Mouse (Mus musculus): ENCODE data around the gene Ret.
A peak's percentile ranks its signal among the peaks of the same experiment; 100 is the strongest.

The Ret gene

DNA sequence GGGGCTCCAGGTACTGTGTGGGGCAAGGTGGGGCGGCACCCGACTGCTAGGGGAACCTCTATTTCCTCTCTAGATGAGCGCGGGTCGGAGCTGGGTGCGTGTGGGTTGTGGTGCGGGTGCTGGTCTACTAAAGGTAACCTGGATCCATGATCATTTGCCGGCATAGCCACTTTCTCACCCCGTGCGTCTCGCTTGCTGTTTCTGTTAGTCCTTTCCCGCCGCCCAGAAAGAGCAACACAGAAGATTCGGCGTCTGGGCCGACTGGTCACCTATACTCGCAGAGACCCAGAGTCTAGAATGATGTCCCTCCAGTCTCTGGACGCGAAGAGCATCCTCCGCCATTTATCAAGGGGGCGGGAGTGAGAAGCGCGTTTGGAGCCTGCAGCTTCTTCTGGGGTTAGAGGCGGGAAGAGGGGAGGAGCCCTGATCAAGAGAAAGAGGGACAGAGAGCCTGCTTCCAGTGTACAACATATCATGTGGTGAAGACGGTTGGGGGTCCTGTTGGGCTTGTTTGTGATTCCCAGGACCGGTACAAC lies at the start of gene Ret:
TSS of gene Ret (minus strand) at position 279 of the 536 bp plus-strand sequence.
- DNase-seq: no peak

DNA sequence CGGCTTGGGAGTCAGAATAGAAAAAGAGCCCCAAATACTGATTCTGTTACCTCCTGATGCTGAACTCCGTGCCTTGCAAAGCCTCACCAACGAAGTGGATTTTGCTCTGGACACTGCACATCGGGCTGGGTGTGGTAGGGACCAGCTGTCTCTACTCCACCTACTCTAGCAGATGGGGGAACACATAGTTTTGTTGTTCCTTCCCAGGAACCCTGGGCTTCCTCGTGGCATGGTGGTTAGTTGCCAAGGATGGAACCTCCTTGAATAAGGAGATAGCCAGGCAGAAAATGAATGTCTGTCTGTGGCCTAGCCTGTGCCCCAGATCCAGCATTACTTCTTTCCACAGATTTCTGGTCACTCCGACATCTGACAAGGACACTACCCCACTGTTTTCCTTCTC lies 49.6 kb upstream of the Ret start:
- no peak for DNase-seq

DNA sequence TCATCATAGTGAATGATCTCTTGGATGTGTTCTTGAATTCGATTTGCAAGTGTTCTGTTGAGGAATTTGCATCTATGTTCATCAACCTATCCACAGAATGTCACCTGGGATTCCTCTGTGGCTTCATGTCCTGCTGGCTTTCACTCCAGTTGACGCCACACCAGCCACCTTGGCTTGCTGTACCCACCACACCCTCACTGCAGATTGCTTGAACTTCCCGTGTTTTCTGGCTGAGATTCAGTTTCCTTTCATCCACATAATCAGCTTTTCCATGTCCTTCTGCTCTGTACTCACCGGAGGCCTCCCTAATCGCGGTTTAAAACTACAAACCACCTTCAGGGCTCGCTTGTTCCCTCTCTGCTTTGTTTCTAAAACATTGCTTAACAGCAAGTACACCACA lies 46.6 kb upstream of the Ret start:
- DNase-seq: no peak

DNA sequence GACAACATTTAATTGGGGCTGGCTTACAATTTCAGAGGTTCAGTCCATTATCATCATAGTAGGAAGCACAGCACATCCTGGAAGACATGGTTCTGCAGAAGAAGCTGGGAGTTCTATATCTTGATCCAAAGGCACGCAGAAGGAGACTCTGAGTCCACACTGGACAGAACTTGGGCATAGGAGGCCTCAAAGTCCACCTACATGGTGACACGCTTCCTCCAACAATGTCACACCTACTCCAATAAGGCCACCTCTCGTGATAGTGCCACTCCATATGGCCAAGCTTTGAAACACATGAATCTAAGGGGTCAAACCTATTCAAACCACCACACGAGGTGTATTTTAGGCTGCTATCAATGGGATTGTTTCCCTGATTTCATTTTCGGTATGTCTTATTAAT lies 45.4 kb upstream of the Ret start:
- DNase-seq: no peak

DNA sequence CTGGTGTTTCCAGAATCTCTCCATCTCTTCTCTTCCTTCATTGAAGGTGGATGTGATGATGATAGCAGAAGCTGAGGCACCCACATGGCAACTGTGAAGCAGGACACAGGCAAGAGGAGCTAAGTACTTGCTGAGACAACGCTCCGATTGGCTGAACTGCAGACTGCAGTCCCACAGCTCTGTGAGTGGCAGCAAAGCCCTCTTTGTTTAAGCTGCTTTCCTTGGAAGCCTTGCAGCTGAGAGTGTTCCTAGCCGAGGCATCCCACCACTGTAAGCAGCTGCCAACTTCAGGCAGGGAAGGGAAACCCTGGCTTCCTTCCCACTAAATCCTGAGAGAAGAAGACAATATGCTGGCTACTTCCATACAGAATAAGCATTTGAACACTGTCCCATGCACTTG lies 28.6 kb upstream of the Ret start:
- DNase-seq: no peak

DNA sequence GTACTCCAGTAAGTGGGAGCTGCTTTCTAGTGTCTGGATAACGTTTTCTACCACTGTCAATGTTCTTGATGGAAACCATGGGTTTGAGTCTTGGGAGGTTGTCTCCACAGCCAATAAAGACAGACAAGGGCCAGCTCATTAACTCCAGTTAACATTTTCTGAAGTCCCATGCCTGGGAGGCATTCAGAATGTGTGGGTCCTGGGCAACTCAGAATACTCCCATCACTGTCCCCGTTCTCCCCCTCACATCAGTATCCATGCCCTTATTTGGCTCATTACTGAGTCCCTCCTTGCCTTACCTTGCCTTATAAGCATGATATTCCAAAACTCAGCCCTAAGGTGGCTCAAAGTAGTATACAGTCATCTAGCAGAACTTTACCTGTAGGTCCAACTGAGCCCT lies 25.0 kb upstream of the Ret start:
- DNase-seq: no peak

DNA sequence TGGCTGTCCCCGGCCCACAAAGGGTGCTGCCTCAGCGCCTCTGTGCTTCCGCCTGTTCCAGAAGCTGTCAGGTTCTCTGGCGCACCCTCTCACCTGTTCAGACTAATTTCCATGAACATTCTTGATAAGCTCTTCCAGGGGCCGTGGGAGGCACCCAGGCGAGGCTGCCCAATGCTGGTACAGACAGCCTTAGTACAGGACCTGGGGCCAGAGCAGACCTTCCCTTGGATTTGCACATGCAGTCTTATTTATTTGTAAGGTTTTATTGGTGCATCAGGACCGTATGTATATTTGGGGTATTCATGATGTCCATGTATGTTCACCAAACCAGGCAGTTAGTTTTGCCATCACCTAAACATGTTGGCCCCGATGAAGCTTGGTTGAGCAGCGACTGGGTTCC lies 18.2 kb upstream of the Ret start:
- no peak for DNase-seq

DNA sequence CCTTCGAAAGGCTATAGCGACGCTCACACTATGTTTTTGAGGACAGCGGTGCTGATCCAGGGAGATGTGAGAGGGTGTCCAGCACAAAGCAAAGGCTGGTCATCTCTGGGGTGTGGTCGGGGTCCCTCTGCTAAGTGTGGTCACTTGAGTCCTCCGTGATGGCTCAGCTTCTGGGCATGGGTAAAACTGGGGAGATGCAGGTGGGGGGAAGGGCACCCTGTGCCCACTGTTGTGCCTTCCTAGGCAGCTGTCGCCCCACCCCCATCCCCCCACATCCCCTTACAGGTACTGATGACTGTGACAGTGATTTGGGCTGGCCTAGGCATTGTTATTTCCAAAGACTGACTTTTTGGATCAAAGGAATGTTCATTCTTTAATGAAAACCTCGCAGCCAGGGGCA lies 10.8 kb upstream of the Ret start:
- no peak for DNase-seq

DNA sequence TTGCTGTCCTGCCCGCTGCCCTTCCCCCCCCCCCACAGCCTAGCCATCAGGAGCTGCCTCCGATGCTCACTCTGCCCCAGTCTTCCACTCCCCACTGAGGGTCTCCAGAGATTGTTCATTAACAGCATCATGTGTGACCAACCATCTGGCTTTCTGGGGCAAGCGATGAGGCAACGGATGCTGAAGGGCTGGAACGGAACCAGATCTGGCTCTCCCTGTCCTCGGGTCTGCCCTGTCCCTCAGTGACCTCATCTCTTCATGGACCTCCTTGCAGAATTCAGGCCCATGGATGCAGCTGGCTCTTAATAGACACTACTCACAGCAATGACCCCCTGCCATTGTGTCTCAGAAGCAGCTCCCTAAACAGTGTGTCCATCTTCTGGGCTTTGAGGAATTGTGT lies 8.9 kb upstream of the Ret start:
- no peak for DNase-seq

DNA sequence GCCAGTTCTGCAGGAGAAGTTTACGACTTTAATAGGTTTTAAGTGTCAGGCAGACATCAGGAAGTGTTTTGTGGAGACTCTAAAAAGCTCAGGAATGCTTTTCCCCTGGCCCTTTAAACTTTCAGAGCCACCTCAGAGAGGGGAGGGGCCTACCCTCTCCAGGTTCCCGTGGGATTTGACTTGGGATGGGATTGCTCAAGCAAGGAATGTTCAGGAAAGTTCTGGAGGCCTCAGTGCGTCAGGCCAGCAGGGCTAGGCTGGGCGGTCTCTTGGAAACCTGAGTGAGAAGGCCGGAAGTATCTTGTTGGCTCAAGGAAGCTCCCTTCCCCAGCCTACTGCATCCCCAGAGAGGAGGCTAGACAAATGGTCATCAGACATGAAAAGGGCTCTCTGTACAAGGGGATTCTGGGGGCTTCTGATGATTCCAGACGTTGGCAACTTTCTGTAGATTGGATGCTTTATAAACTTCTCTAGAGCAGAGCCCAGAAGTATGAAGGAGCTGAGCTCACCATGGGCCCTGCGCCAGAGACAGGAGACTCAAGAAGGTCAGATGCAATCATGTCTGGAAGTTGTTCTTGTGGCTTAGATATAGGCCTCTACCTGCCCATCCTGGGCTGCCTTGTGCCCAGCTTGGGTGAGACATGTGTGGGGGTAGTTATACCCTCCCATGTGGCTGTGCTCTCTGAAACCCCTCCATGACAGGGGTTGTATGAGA lies 7.8 kb upstream of the Ret start:
- no peak for DNase-seq

DNA sequence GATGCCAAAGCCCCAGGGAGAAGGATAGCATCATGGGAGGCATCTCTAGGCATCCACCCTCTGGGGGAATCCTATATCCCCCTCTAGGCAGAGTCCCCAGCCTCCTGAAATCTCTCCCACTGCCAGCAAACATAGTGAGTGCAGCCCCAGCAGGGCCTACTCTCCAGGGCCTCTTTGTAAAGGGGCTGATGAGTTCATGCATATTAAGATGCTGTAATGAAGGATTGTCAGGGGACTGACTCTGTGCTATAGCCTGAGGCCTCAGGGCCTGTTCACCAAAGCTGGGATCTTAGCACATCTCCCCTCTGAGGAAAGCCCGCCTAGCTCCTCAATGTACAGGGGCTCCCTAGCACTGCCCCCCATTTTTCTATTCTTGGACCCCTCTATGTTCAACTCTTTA lies 6.6 kb upstream of the Ret start:
- no peak for DNase-seq

DNA sequence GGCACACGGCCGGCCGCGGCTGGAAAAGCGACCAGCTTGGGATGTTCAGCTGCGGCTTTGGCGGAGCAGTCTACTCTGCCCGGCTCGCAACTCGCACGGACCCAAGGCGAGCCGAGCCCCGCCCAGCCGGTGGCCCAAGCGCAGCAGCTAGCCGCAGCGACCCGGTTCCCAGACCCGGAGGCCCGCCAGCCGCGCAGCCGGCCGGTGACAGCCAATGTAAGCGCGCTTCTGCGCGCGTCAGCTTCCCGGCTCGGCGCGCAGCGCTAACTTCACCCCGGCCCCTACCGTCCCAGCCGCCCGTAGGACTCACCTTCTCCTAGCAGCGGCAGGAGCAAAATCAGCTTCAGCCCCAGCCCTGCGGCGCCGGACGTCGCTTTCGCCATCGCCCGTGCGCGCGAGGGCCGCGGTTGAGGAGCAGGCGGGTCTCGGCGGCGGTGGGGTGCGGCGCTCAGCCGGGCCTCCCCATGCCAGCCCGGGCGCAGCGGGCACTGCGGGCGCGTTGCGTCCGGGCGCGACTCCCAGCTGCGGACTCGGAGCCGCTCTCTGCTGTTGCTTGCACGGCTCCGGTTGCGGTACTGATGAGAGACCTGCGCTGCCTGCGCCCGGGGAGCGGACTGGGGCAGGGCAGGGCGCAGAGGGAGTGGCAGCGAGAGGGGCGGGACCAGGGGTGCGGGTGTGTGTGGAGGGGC lies 623 bp downstream of the Ret start:
- DNase-seq: peak; percentile 49

DNA sequence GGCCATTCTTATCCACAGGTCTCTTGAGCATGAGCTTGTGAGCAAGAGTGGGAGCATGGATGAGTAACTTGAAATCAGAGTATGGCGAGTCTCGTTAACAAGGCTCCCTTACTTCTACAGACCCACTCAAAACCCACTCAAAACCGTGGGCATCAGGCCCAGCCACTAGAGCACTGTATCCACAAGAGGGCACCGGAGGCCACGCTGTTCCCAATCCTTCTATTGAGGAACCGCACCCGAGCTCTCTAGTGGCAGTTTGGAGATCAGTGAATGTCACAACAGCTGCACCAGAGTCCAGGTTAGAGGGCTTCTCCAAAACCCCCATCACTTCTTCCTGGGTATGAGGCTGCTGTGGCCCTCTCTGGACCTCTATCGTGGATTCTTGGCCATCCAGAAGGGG lies 2.4 kb downstream of the Ret start:
- peak; percentile 64 for DNase-seq

DNA sequence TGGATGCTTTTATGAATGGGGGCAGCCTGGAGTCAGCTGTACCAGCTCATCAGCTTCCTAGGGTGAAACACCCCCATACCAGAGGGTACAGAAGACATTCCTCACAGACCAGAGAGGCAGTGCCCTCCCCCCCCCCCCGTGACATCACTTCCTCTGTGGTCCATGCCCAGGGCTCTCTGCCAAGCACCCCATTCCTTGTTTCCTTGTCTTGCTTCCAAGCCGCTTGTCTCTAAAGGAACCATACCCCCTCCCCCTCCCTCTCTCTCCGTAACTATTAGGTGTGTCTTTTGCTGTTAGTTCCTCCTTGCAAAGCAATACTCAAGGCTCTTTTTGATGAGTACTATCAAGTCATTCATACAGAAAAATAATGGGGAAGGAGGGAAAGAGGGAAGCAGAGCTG lies 4.6 kb downstream of the Ret start:
- no peak for DNase-seq

DNA sequence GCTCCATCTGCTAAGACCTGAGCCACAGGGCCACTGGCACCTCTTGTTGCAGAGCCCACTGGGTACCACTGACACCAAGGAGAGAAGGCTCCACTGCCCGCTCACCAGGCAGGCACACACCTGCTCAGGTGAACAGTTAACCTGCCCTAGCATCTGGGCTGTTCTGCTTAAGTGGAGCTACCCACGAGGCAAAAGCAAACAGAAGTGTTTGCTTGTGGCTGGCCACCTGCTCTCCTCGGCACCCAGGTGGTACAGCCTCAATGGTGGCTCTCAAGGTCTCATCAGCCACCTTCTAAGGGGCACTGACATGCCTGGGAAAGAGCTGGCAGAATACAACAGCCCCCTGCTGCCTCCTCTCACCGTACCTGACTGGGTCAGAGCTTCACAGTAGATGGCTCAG lies 5.3 kb downstream of the Ret start:
- DNase-seq: no peak

DNA sequence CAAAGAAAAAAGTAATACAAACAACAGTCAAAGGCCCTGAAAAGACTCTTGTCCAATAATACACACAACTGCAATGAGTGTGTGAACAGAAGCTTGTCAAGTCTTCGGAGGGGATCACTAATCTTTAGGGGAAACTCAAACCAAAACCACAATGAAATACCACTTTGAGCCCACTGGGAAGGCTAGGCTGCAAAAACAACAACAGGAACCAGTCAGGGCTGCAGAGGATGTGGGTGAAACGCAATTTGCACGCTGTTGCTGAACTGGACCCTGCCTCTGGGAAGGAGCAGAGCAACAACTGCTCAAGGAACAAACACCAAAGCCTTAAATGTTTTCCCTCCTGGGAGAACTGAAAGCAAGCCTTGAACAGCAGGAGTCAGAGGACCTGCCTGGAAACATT lies 7.8 kb downstream of the Ret start:
- DNase-seq: no peak

DNA sequence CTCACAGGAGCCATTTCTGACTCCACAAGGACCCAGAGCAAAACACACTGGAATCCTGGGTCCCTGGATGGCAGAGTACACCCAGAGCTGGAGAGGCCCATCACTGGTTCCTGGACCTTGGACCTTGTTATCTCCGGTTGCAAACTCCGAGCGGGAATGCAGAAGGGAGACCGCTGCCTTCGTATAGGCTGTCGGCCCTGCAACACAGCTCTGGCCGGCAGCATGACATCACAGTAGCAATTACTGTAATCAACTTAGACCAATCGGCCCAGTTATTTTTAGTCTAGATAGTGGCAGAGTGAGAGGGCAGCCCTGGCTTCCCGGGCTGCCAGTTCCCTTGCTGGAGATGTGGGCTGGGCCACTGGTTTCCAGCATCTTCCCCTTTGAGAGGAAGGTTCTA lies 8.9 kb downstream of the Ret start:
- no peak for DNase-seq

DNA sequence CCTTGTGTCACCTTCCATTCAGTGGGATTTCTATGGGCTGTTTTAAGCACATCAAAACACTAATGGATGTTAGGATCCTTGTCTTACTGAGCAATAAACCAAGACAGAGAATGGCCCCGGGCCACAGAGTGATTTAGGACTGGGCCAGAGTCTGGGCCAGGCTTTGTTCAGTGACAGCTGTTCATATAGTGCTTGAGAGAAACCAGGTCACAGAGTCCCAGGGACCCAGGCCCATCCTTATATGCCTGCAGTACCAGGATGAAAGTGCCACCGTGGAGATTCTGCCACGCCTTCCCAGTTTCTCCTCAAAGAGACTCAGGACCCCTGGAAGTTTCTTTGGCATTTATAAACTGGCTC lies 10.3 kb downstream of the Ret start:
- no peak for DNase-seq

DNA sequence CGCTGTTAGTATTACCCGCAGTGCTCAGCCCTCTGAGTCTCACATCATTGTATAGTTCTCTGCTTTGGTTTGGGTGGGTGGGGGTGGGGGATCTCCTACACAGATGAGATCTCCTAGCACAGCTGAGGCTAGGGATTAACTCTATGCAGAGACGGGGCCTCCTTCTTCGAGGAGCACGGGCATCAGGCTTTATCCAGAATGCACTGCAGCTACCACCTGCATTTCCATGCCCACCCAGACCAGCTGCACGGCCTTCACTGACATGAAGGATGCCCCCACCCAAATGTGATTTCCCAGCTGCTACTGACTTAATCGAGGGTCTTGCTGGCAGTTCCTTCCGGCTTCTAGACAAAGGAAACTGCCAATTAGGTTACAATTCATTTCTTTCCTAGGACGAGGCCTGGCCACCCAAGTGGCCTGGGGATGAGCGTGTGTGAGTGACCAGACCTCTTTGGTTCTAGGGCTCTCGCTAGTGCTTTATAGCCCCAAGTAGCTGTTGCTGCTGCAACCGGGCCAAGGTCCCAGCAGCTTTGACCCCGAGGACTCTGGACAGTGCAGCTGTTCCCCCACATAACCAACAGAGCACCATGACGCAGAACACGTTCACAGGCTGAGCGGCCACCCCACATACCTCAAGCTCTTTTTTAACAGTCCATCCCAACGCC lies 10.8 kb downstream of the Ret start:
- no peak for DNase-seq

DNA sequence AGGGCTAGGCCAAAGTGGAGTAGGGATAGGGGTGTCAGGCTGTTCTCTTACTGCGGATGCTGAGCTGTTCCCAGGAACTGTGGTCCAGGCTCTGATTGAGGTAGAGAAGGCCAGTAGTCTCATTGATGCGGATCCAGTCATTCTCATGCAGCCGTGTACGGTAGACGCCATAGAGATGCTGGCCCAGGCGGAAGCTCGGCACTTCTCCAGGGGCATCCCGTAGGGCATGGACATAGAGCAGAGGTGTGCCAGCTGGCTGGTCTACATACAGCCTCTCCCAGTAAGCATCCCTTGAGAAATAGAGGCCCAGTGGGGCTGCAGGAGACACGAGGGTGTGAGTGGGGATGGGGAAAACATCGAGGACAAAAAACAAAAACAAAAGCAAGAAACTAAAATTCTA lies 13.4 kb downstream of the Ret start:
- no peak for DNase-seq

DNA sequence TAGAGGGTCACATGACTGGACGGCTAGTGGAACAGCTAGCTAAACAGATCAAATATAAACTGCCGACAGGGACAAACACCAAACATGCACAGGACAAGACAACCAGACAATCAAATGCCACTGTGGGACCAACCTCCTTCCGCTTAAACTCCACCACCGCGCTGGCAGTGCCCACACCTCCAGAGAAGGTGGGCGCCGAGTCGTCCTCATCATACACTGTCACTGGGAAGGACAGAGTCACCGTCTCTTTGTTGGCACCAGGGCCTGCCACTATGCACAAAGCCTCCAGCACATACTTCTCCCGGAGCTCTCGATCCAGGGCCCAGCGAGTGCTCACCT lies 17.5 kb downstream of the Ret start:
- no peak for DNase-seq

DNA sequence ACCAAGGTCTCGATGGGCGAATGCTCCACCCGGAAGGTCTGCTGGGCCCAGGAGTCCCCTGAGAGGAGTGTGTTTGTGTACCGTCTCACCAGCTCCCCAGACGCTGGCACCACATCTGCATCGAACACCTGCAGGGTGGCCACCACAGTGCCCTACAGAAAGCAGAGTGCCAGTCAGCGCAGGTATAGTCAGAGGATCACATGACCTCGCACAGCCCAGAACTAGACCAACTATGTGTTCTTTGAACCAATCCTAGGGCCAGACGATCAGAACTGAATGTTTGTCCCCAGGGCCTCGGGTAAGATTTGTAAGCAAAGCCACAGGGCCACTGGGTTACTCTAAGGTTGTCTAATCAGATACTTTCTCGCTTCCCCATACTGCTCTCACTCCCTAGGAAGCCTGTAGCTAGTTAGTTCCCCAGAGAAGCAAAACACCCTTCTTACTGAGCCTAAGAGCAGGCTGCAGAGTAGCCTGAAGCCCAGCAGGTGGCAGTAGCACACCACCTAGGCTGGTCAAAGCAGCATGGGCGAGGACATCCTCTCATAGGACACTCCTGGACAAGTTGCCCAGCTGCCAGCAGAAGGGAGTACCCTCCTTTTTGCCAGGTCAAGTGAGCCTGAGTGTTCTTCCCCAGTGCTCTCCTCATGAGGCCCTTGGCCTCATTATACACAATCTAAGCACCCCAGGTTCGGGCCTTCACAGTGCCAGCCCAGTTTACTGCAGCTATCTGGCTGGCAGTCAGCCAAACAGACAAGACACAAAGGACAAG lies 18.0 kb downstream of the Ret start:
- DNase-seq: peak; percentile 82

DNA sequence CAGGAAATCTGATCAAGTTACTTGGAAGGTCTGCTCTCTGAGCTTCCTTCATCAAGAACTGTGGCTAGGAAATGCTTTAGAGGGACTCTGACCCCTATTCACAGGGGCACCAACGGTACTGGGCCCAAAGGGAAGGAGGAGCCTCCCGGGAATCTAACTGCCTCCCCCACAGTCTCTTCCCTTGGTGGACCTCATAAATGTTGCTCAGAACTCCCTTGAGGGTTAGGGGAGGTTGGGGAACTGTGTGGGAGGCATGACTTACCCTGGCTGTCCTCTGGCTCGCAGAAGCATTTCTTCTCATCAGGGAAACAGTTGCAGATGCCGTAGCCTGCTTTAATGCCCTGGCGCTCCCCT lies 23.6 kb downstream of the Ret start:
- DNase-seq: no peak
